Mouse (Mus musculus) skeletal muscle tissue, adult 2 months (tissue): Measurements from ENCODE around the gene Rsrc1.
"Not testable (repeated sequence)": the region's sequence is repeated elsewhere in the genome, so short reads cannot be mapped to it uniquely, and the experiment has no call there.

ENCODE experiments used
- DNase-seq: peaks from one replicate; pipeline ENCODE4 v3.0.0-alpha.2; 2012; ENCODE audit warnings: low read depth, low spot score

Gene Rsrc1

GRCm38 (mm10) chr3:66985539-66986286, 4.5 kb downstream of the Rsrc1 start:
- peak; percentile 62 for DNase-seq

- DNase-seq, result no peak
Observed at GRCm38 (mm10) chr3:66986287-66986560, 5.0 kb downstream of the Rsrc1 start.

- DNase-seq, result no peak
Observed at GRCm38 (mm10) chr3:66996820-66997219, 15.6 kb downstream of the Rsrc1 start.

- no peak for DNase-seq
Observed at GRCm38 (mm10) chr3:67036387-67037062, 55.3 kb downstream of the Rsrc1 start.

GRCm38 (mm10) chr3:67059755-67060154, 78.6 kb downstream of the Rsrc1 start:
- DNase-seq, result no peak

- no peak for DNase-seq
Observed at GRCm38 (mm10) chr3:67070575-67071488, 89.6 kb downstream of the Rsrc1 start.

- DNase-seq, result not testable (repeated sequence)
Observed at GRCm38 (mm10) chr3:67073653-67074052, 92.5 kb downstream of the Rsrc1 start.

- DNase-seq, result no peak
Observed at GRCm38 (mm10) chr3:67075484-67075883, 94.3 kb downstream of the Rsrc1 start.

- DNase-seq, result no peak
Observed at GRCm38 (mm10) chr3:67084742-67085141, 103.6 kb downstream of the Rsrc1 start.

- DNase-seq, result no peak
Observed at GRCm38 (mm10) chr3:67108428-67108827, 127.2 kb downstream of the Rsrc1 start.

- no peak for DNase-seq
Observed at GRCm38 (mm10) chr3:67116317-67116716, 135.1 kb downstream of the Rsrc1 start.

- DNase-seq, result no peak
Observed at GRCm38 (mm10) chr3:67132521-67132920, 151.3 kb downstream of the Rsrc1 start.

GRCm38 (mm10) chr3:67135749-67136375, 154.7 kb downstream of the Rsrc1 start:
- DNase-seq, result no peak

GRCm38 (mm10) chr3:67144952-67145351, 163.8 kb downstream of the Rsrc1 start:
- no peak for DNase-seq

GRCm38 (mm10) chr3:67146280-67146679, 165.1 kb downstream of the Rsrc1 start:
- no peak for DNase-seq

GRCm38 (mm10) chr3:67147246-67147645, 166.1 kb downstream of the Rsrc1 start:
- no peak for DNase-seq

- no peak for DNase-seq
Observed at GRCm38 (mm10) chr3:67197179-67197578, 216.0 kb downstream of the Rsrc1 start.

GRCm38 (mm10) chr3:67213047-67213457, 231.9 kb downstream of the Rsrc1 start:
- no peak for DNase-seq

GRCm38 (mm10) chr3:67232617-67233241, 251.5 kb downstream of the Rsrc1 start:
- no peak for DNase-seq

GRCm38 (mm10) chr3:67242451-67242850, 261.3 kb downstream of the Rsrc1 start:
- DNase-seq, result not testable (repeated sequence)

GRCm38 (mm10) chr3:67267448-67267847, 286.3 kb downstream of the Rsrc1 start:
- DNase-seq, result no peak
